Mouse (Mus musculus) midbrain, postnatal 0 days (tissue): Measurements from ENCODE around the gene Fyn. TPM values are rescaled to one million over a fixed set of nuclear protein-coding genes. Genes with fewer than 3 reads are reported as not detected.
A peak's percentile ranks its signal among the peaks of the same experiment; 100 is the strongest.

Experiments
- ATAC-seq: fragments of 200-750 bp; cut with Nextera tagmentation; 2 replicates; pipeline ENCODE4 v1.8.0; 2017; ENCODE audit warnings: moderate number of reproducible peaks, mild to moderate bottlenecking, moderate TSS enrichment, moderate library complexity; ENCODE audit not compliant: low FRiP score
- DNase-seq: peaks from one replicate; pipeline ENCODE4 v3.0.0-alpha.2; 2015; ENCODE audit warnings: low spot score
- H3K27ac ChIP-seq: fragments of 300-500 bp; sonication (generic); 2 replicates; pipeline ENCODE4 v1.5.1; 2014; ENCODE audit warnings: low read depth, mild to moderate bottlenecking, low read length, mixed read lengths
- H3K27me3 ChIP-seq: fragments of 300-500 bp; sonication (generic); 2 replicates; pipeline ENCODE4 v1.6.1; 2014; ENCODE audit warnings: low read length, control low read depth, mixed read lengths; ENCODE audit not compliant: insufficient read depth
- H3K36me3 ChIP-seq: fragments of 300-500 bp; sonication (generic); 2 replicates; pipeline ENCODE4 v1.6.1; 2014; ENCODE audit warnings: low read length, control low read depth, mixed read lengths; ENCODE audit not compliant: insufficient read depth
- H3K4me1 ChIP-seq: fragments of 300-500 bp; sonication (generic); 2 replicates; pipeline ENCODE4 v1.6.1; 2014; ENCODE audit warnings: mild to moderate bottlenecking, control low read depth, antibody characterized with exemption, low read length, mixed read lengths; ENCODE audit not compliant: insufficient read depth
- H3K4me2 ChIP-seq: fragments of 300-500 bp; sonication (generic); 2 replicates; pipeline ENCODE4 v1.6.1; 2014; ENCODE audit warnings: low read depth, mild to moderate bottlenecking, low read length, mixed read lengths; ENCODE audit not compliant: poor library complexity, severe bottlenecking
- H3K4me3 ChIP-seq: fragments of 300-500 bp; sonication (generic); 2 replicates; pipeline ENCODE4 v1.5.1; 2014; ENCODE audit warnings: low read depth, mild to moderate bottlenecking, low read length, moderate library complexity
- H3K9ac ChIP-seq: fragments of 300-500 bp; sonication (generic); replicated peaks from 2 replicates; pipeline ENCODE4 v1.6.1; 2014; ENCODE audit warnings: mild to moderate bottlenecking, low read length, moderate library complexity, mixed read lengths; ENCODE audit not compliant: poor library complexity, severe bottlenecking
- H3K9me3 ChIP-seq: fragments of 300-500 bp; sonication (generic); 2 replicates; pipeline ENCODE4 v1.6.1; 2016; ENCODE audit warnings: low read length, control low read depth
- CTCF ChIP-seq: IDR thresholded peaks from 2 replicates; pipeline ENCODE4 v1.5.1; 2016; ENCODE audit warnings: antibody characterized with exemption, mild to moderate bottlenecking
- WGBS: fragments of 180-500 bp; shearing (Covaris S2); extraction: QIAGEN DNeasy Blood & Tissue Kit; methylation state at CpG from one replicate; pipeline ENCODE4 v1.1.7; 2014; 5-methylcytosine and 5-hydroxymethylcytosine counted together
- polyA plus RNA-seq: library from polyadenylated mRNA; unstranded; fragments of >200 nt; fragmentation: Nextera tagmentation; extraction: Ambion mirVana; gene quantifications from 2 replicates; pipeline ENCODE4 v1.2.1, GENCODE M21; 2015
- total RNA-seq: library from RNA; depleted of rRNA; stranded (reverse); fragments of >200 nt; gene quantifications from 2 replicates; pipeline ENCODE4 v1.2.3, GENCODE M21; 2014

The Fyn gene
- total and polyA plus RNA-seq, 2 experiments from 2014 or later: 82.9 to 121 TPM

- H3K4me3 ChIP-seq: no peak overlapping the region
- peaks cover 24% of the 10 kb centered on the region; the same call in 1 of the 2 replicates for H3K4me1 ChIP-seq
- no peak for TF ChIP-seq CTCF
- H3K4me2 ChIP-seq: no peak overlapping the region
- no peaks in the 10 kb centered on the region for H3K27me3 ChIP-seq
- no peaks in the 10 kb centered on the region for H3K9me3 ChIP-seq
- ATAC-seq: no peak
- 39% methylated on average over 2 of the region's 2 CpGs for WGBS
- DNase-seq: peak; percentile 44
- H3K36me3 ChIP-seq: peaks cover 3% of the 10 kb centered on the region; the same call in 1 of the 2 replicates
- H3K27ac ChIP-seq: no peak overlapping the region
- H3K9ac ChIP-seq: no peak overlapping the region
Measured at GRCm38 (mm10) chr10:39460621-39461020, 92.0 kb downstream of the Fyn start.

- ATAC-seq (no peak), DNase-seq (peak; percentile 33)
- no peaks in the 10 kb centered on the region for H3K9me3 ChIP-seq
- TF ChIP-seq CTCF: no peak
- no peaks in the 10 kb centered on the region for H3K27me3 ChIP-seq
- H3K4me2 ChIP-seq: no peak overlapping the region
- no peak overlapping the region for H3K9ac ChIP-seq
- 41% methylated on average over 5 of the region's 5 CpGs for WGBS
- peaks cover 24% of the 10 kb centered on the region; the same call in 1 of the 2 replicates for H3K4me1 ChIP-seq
- H3K27ac ChIP-seq: 0 out of 2 replicates have a peak overlapping the region, but pooled peaks have one; percentile 6
- H3K4me3 ChIP-seq: no peak overlapping the region
- no peaks in the 10 kb centered on the region for H3K36me3 ChIP-seq
Measured at GRCm38 (mm10) chr10:39461909-39462308, 93.3 kb downstream of the Fyn start.

- Histone ChIP-seq H3K27ac (no peak overlapping the region), H3K4me3 (no peak overlapping the region), H3K4me2 (no peak overlapping the region), H3K9me3 (no peaks in the 10 kb centered on the region), H3K36me3 (no peaks in the 10 kb centered on the region), H3K4me1 (peaks cover 24% of the 10 kb centered on the region; the same call in 1 of the 2 replicates), H3K27me3 (no peaks in the 10 kb centered on the region), H3K9ac (no peak overlapping the region)
- TF ChIP-seq CTCF: peak; percentile 45
- DNase-seq (peak; percentile 44), ATAC-seq (no peak)
- WGBS: 57% methylated on average over 8 of the region's 8 CpGs
Measured at GRCm38 (mm10) chr10:39462711-39463110, 94.1 kb downstream of the Fyn start.

- H3K9ac ChIP-seq: no peak overlapping the region
- ATAC-seq (no peak), DNase-seq (no peak)
- no peak for TF ChIP-seq CTCF
- H3K4me2 ChIP-seq: no peak overlapping the region
- no peaks in the 10 kb centered on the region for H3K36me3 ChIP-seq
- H3K27ac ChIP-seq: no peak overlapping the region
- peaks cover 20% of the 10 kb centered on the region; the same call in 1 of the 2 replicates for H3K4me1 ChIP-seq
- H3K4me3 ChIP-seq: no peak overlapping the region
- H3K27me3 ChIP-seq: no peaks in the 10 kb centered on the region
- 92% methylated on average over 5 of the region's 5 CpGs for WGBS
- H3K9me3 ChIP-seq: no peaks in the 10 kb centered on the region
Measured at GRCm38 (mm10) chr10:39464383-39464782, 95.7 kb downstream of the Fyn start.

- H3K27ac ChIP-seq: no peak overlapping the region
- no peak overlapping the region for H3K9ac ChIP-seq
- no peaks in the 10 kb centered on the region for H3K27me3 ChIP-seq
- no peak for ATAC-seq
- no peak for TF ChIP-seq CTCF
- no peak for DNase-seq
- H3K4me3 ChIP-seq: no peak overlapping the region
- H3K36me3 ChIP-seq: no peaks in the 10 kb centered on the region
- 83% methylated on average over 6 of the region's 6 CpGs for WGBS
- peaks cover 7% of the 10 kb centered on the region; the same call in 1 of the 2 replicates for H3K4me1 ChIP-seq
- H3K4me2 ChIP-seq: no peak overlapping the region
- H3K9me3 ChIP-seq: no peaks in the 10 kb centered on the region
Measured at GRCm38 (mm10) chr10:39467317-39467716, 98.7 kb downstream of the Fyn start.

- no peak overlapping the region for H3K4me2 ChIP-seq
- DNase-seq (no peak), ATAC-seq (no peak)
- no peak overlapping the region for H3K27ac ChIP-seq
- H3K4me1 ChIP-seq: peaks cover 4% of the 10 kb centered on the region; the same call in 1 of the 2 replicates
- H3K4me3 ChIP-seq: no peak overlapping the region
- H3K36me3 ChIP-seq: no peaks in the 10 kb centered on the region
- H3K27me3 ChIP-seq: no peaks in the 10 kb centered on the region
- no peaks in the 10 kb centered on the region for H3K9me3 ChIP-seq
- WGBS: 94% methylated on average over 7 of the region's 7 CpGs
- H3K9ac ChIP-seq: no peak overlapping the region
- no peak for TF ChIP-seq CTCF
Measured at GRCm38 (mm10) chr10:39467821-39468220, 99.2 kb downstream of the Fyn start.
